Mouse (Mus musculus) stomach, embryonic 16.5 days (tissue): Measurements from ENCODE around the gene 9030612E09Rik. TPM values are rescaled to one million over a fixed set of nuclear protein-coding genes. Genes with fewer than 3 reads are reported as not detected.

Experiments used
- ATAC-seq: fragments of 200-750 bp; cut with Nextera tagmentation; 2 replicates; pipeline ENCODE4 v1.8.0; 2017; ENCODE audit warnings: moderate number of reproducible peaks, moderate TSS enrichment; ENCODE audit not compliant: insufficient read depth, low FRiP score
- H3K27ac ChIP-seq: fragments of 300-500 bp; sonication (generic); 2 replicates; pipeline ENCODE4 v1.5.1; 2014; ENCODE audit warnings: low read length
- H3K27me3 ChIP-seq: fragments of 300-500 bp; sonication (generic); 2 replicates; pipeline ENCODE4 v1.6.1; 2014; ENCODE audit warnings: low read length, control low read depth, mixed read lengths; ENCODE audit not compliant: control insufficient read depth, insufficient read depth
- H3K36me3 ChIP-seq: fragments of 300-500 bp; sonication (generic); 2 replicates; pipeline ENCODE4 v1.6.1; 2014; ENCODE audit warnings: low read length; ENCODE audit not compliant: control insufficient read depth, insufficient read depth
- H3K4me1 ChIP-seq: fragments of 300-500 bp; sonication (generic); 2 replicates; pipeline ENCODE4 v1.6.1; 2014; ENCODE audit warnings: low read length, control low read depth, mixed read lengths; ENCODE audit not compliant: control insufficient read depth, insufficient read depth
- H3K4me2 ChIP-seq: fragments of 300-500 bp; sonication (generic); 2 replicates; pipeline ENCODE4 v1.6.1; 2014; ENCODE audit warnings: low read depth, low read length, mixed read lengths
- H3K4me3 ChIP-seq: fragments of 300-500 bp; sonication (generic); replicated peaks from 2 replicates; pipeline ENCODE4 v1.5.1; 2014; ENCODE audit warnings: mild to moderate bottlenecking, low read length
- H3K9ac ChIP-seq: fragments of 300-500 bp; sonication (generic); 2 replicates; pipeline ENCODE4 v1.6.1; 2014; ENCODE audit warnings: low read length
- H3K9me3 ChIP-seq: fragments of 300-500 bp; sonication (generic); replicated peaks from 2 replicates; pipeline ENCODE4 v1.6.1; 2016; ENCODE audit warnings: low read length, control low read depth; ENCODE audit not compliant: control insufficient read depth
- WGBS: fragments of 180-500 bp; shearing (Covaris S2); extraction: QIAGEN DNeasy Blood & Tissue Kit; methylation state at CpG from one replicate; pipeline ENCODE4 v1.1.7; 2014; 5-methylcytosine and 5-hydroxymethylcytosine counted together
- polyA plus RNA-seq: library from polyadenylated mRNA; unstranded; fragments of >200 nt; fragmentation: Nextera tagmentation; extraction: Ambion mirVana; gene quantifications from 2 replicates; pipeline ENCODE4 v1.2.1, GENCODE M21; 2015

Gene 9030612E09Rik
- polyA plus RNA-seq, 1 experiment from 2014 or later = 0.50 TPM

DNA sequence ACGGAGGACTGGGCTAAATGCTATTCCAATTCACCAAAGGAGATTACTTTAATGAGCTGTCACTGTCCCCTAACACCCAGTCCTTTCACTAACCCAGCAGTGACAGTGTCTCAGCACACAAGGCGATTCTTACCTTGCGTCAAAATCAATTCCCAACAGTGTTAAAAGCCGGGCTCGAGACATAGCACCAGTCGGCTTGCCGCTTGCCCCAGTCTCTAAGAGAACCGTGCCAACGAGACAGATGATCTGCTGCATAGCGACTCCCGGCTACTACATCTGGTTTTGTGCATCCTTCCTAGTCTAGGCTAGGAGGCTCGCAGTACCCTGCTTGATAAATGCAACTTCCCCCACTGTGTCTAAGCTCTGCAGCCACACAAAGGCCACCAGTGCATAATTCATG lies 12.2 kb upstream of the 9030612E09Rik start:
- Histone ChIP-seq H3K36me3 (no peaks in the 10 kb centered on the region), H3K4me1 (no peaks in the 10 kb centered on the region), H3K4me2 (no peak overlapping the region), H3K4me3 (no peak overlapping the region), H3K9me3 (peaks cover 2% of the 10 kb centered on the region; the same call in 1 of the 2 replicates), H3K9ac (no peak overlapping the region), H3K27ac (no peak overlapping the region), H3K27me3 (no peaks in the 10 kb centered on the region)
- no peak for ATAC-seq
- 72% methylated on average over 12 of the region's 12 CpGs for WGBS

- Histone ChIP-seq H3K9ac (no peak overlapping the region), H3K36me3 (no peaks in the 10 kb centered on the region), H3K27me3 (no peaks in the 10 kb centered on the region), H3K9me3 (peaks cover 2% of the 10 kb centered on the region; the same call in 1 of the 2 replicates), H3K27ac (no peak overlapping the region), H3K4me1 (no peaks in the 10 kb centered on the region), H3K4me2 (no peak overlapping the region), H3K4me3 (no peak overlapping the region)
- ATAC-seq = no peak
- 92% methylated on average over 2 of the region's 2 CpGs for WGBS
Measured at GRCm38 (mm10) chr10:43164406-43164805, 10.1 kb upstream of the 9030612E09Rik start.

DNA sequence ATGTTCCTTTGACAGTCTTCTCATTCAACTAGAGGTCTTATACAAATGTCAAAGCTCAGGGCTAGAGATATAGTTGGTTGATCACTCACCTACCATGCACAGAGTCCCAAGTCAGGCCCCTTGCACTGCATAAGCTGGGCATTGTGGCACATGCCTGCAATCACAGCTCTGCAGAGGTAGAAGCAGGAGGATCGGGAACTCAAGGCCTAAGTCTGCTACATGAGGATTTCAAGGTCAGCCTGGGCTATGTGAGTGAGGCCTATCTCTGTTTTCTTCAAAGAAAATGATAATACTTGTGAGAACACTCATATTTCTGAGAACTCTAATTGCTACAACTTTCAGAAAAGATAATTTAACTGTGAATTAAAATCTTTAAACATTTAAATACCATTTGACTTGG lies 8.4 kb upstream of the 9030612E09Rik start:
- no peak overlapping the region for H3K4me2 ChIP-seq
- H3K4me3 ChIP-seq = no peak overlapping the region
- H3K9me3 ChIP-seq = peaks cover 2% of the 10 kb centered on the region; the same call in 1 of the 2 replicates
- H3K36me3 ChIP-seq = no peaks in the 10 kb centered on the region
- H3K27me3 ChIP-seq = no peaks in the 10 kb centered on the region
- H3K4me1 ChIP-seq = peaks cover 2% of the 10 kb centered on the region; the same call in 1 of the 2 replicates
- WGBS = 83% methylated on average over 1 of the region's 1 CpGs
- no peak overlapping the region for H3K27ac ChIP-seq
- no peak overlapping the region for H3K9ac ChIP-seq
- ATAC-seq = no peak

GRCm38 (mm10) chr10:43166817-43167216 lies 7.7 kb upstream of the 9030612E09Rik start:
- Histone ChIP-seq H3K27ac (no peak overlapping the region), H3K4me3 (no peak overlapping the region), H3K27me3 (no peaks in the 10 kb centered on the region), H3K4me1 (peaks cover 4% of the 10 kb centered on the region; the same call in 1 of the 2 replicates), H3K4me2 (no peak overlapping the region), H3K36me3 (no peaks in the 10 kb centered on the region), H3K9ac (no peak overlapping the region), H3K9me3 (peaks cover 2% of the 10 kb centered on the region; the same call in 1 of the 2 replicates)
- ATAC-seq = no peak
- WGBS = 88% methylated on average over 3 of the region's 3 CpGs

DNA sequence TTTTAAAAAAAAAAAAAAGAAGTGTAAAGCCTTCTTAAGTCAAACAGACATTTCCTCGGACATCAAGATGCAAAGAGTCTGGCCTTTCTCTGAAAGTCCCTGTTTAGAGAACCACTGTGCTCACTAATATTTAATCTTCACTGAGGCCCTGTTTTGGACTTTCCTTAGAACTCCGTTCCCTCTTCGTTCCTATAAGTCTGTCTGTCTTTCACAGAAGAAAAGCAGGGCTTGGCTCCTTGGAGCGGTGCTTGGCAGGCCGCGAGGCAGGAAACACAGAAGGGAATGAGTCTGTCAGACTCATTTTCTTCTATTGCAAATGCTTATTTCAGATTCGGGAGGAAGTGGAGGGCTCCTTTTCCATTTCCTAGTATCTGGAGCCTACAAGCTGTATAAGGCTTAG lies 5.7 kb upstream of the 9030612E09Rik start:
- Histone ChIP-seq H3K4me2 (no peak overlapping the region), H3K9me3 (0 out of 2 replicates have a peak, but pooled peaks cover 2% of the 10 kb centered on the region), H3K4me3 (no peak overlapping the region), H3K36me3 (no peaks in the 10 kb centered on the region), H3K9ac (no peak overlapping the region), H3K27ac (no peak overlapping the region), H3K27me3 (peaks cover 7% of the 10 kb centered on the region), H3K4me1 (peaks cover 8% of the 10 kb centered on the region; the same call in 1 of the 2 replicates)
- ATAC-seq = no peak
- WGBS = 61% methylated on average over 7 of the region's 7 CpGs

GRCm38 (mm10) chr10:43171106-43171505 lies 3.4 kb upstream of the 9030612E09Rik start:
- no peak overlapping the region for H3K9ac ChIP-seq

GRCm38 (mm10) chr10:43172066-43172465 lies 2.4 kb upstream of the 9030612E09Rik start:
- H3K27ac ChIP-seq = no peak overlapping the region
- H3K4me2 ChIP-seq = peak overlapping the region; percentile 89; the same call in 1 of the 2 replicates
- H3K9ac ChIP-seq = no peak overlapping the region
- peaks cover 30% of the 10 kb centered on the region for H3K27me3 ChIP-seq
- 18% methylated on average over 7 of the region's 7 CpGs for WGBS
- H3K9me3 ChIP-seq = no peaks in the 10 kb centered on the region
- peak overlapping the region; percentile 73 for H3K4me3 ChIP-seq
- no peaks in the 10 kb centered on the region for H3K36me3 ChIP-seq
- H3K4me1 ChIP-seq = peaks cover 12% of the 10 kb centered on the region; the same call in 1 of the 2 replicates
- no peak for ATAC-seq

More at GRCm38 (mm10) chr10:43171106-43171505, 3.4 kb upstream of the 9030612E09Rik start:
- H3K9me3 ChIP-seq = 0 out of 2 replicates have a peak, but pooled peaks cover 2% of the 10 kb centered on the region
- peaks cover 25% of the 10 kb centered on the region for H3K27me3 ChIP-seq
- no peaks in the 10 kb centered on the region for H3K36me3 ChIP-seq
- peaks cover 12% of the 10 kb centered on the region; the same call in 1 of the 2 replicates for H3K4me1 ChIP-seq
- WGBS = 9% methylated on average over 8 of the region's 8 CpGs
- H3K4me3 ChIP-seq = 0 out of 2 replicates have a peak overlapping the region, but pooled peaks have one; percentile 1
- H3K4me2 ChIP-seq = peak overlapping the region; percentile 1; the same call in 1 of the 2 replicates
- no peak overlapping the region for H3K27ac ChIP-seq
- no peak for ATAC-seq

GRCm38 (mm10) chr10:43172554-43172953 lies 1.9 kb upstream of the 9030612E09Rik start:
- H3K4me1 ChIP-seq = peaks cover 12% of the 10 kb centered on the region; the same call in 1 of the 2 replicates
- H3K4me2 ChIP-seq = peak overlapping the region; percentile 89
- H3K27ac ChIP-seq = no peak overlapping the region
- peaks cover 32% of the 10 kb centered on the region for H3K27me3 ChIP-seq
- H3K9me3 ChIP-seq = no peaks in the 10 kb centered on the region
- H3K36me3 ChIP-seq = no peaks in the 10 kb centered on the region
- H3K4me3 ChIP-seq = peak overlapping the region; percentile 73
- WGBS = 6% methylated on average over 8 of the region's 8 CpGs
- ATAC-seq = no peak
- no peak overlapping the region for H3K9ac ChIP-seq

GRCm38 (mm10) chr10:43173141-43173827 lies 1.2 kb upstream of the 9030612E09Rik start:
- under 1% methylated on average over 53 of the region's 53 CpGs for WGBS
- peak; percentile 46; the same call in 1 of the 2 replicates for ATAC-seq
- H3K9ac ChIP-seq = peak overlapping the region; percentile 78
- H3K4me3 ChIP-seq = peak overlapping the region; percentile 73
- peaks cover 32% of the 10 kb centered on the region for H3K27me3 ChIP-seq
- H3K9me3 ChIP-seq = no peaks in the 10 kb centered on the region
- H3K4me2 ChIP-seq = peak overlapping the region; percentile 89
- peaks cover 12% of the 10 kb centered on the region; the same call in 1 of the 2 replicates for H3K4me1 ChIP-seq
- H3K27ac ChIP-seq = no peak overlapping the region
- no peaks in the 10 kb centered on the region for H3K36me3 ChIP-seq
